Mouse (Mus musculus) testis, postnatal 10 days (tissue): ENCODE measurements at regions not wholly inside any gene's neighbourhood (a gene's known extent, or its start where the extent isn't known, plus 50 kb on each side); places are given as distances from the start of the nearest gene placed in this dataset.
A peak's percentile ranks its signal among the peaks of the same experiment; 100 is the strongest.

Source experiments
- DNase-seq: peaks from one replicate; pipeline ENCODE4 v3.0.0; 2021; ENCODE audit warnings: low spot score

DNA sequence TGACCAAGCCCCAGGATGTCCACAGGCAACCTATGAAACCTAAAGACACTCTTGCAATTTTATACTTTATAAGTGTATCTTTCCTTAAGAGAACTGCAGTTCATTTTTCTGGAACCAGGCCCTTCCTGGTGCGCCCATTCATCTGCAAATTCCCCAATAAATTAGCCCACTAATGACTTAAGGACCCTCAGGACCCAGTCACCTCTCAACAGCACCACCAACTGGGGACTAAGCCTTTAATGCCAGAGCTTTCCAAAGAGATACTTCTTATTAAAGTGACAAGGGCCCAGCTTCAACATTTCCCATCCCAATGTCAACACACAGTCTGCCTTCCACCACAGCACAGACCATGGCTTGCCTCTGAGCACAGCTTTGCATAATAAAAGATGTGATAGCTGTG lies 237.6 kb upstream of the Pabpc6 start:
- DNase-seq = no peak

DNA sequence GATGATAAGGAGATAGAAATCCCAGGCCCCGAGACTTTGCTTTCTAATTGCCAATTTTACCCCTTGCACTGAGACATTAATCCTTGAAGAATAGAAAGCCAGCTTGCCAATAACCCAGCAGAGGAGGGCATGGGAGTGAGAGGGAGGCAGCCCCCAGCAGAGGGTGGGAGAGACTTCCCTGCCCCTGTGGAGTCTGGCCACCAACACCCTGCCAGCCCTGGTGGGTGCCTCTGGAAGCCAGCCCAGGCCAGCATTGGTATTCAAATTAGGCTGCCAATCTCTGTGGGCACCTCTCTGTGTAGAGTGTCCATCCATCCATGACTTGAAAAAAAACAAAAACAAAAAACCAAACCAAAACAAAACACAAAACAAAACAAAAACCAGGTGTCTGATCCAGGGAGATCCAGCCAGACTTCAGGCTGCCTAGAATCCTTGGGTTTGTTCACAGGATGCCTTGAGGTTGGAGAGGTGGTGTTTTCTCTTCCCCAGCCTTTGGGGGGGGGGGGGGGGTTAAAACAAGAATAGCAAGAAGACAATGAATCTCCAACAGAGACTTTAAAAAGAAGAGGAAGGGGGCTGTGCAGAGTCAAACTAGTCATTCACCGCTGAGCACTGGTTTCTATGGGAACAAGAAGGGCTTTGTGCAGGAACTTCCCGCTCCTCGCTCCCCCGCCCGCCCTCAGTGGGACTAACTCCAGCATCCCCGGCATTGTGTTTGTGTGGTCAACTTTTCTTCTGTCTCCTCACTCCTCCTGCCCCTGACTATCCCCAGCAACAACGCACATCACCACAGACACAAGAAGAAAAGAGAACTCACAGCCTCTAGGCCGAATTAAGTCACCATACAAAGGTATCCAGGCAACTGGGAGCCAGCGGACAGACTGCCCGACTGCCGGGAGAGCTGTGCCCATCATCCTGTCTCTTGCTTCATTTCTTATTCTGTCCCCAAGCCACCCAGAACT lies 236.3 kb upstream of the Pabpc6 start:
- peak; percentile 63 for DNase-seq

DNA sequence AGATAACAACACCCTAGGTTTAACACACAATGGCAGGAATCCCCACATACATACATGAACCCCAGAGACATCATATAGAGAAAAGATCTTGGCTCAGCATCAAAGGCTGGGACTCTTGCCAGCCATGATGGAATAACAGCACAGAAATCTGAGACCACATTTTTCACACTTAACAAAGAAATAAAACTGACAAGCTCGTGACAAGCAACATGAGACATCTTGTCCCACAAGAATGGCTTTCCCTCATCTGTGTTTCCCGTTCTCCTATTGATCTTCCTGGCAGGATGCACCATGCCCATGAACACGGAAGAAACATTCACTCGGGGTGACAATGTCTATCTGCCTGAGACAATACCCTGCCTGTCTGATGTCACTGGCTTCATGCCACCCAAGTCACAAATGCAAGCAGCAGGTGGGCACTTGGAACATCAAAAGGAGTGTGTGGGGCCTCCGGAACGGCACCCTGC lies 235.0 kb upstream of the Pabpc6 start:
- DNase-seq = no peak

DNA sequence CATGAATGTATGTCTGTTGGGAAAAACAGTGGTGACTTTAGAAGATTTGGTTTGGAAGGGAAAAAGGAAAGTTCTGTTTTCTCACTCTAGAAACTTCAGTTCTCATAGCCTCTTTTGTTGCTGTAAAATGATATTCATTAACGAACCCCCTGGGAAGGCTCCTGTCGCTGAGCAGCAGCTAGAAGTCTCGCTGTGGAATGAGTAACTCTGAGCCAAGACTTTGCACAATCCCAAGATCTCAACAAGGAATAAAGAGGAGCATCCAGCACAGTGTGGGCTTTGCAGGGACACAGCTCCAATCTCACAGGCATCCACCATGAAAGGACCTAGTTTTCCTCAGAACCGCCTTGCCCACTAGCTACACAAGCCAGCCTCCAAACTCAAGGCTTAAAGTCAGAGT lies 233.8 kb upstream of the Pabpc6 start:
- DNase-seq = no peak

DNA sequence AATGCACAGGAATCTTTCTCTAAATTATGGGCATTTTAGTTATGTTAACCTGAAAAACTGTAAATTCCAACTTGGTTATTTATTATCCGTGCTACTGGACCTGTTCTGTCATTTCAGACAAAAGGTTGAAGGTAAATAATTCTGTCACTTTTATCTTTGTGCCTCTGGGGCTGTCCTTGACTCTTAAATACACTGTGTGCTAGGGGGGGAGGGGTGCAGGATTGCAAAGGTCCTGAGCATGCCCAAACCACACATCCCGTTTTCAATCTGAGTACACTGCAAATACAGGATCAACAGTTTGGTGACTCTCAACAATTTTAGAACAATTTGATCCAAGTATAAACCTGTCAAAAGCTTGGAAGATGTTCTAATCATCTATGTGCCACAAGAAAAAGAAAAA lies 227.4 kb upstream of the Pabpc6 start:
- no peak for DNase-seq

DNA sequence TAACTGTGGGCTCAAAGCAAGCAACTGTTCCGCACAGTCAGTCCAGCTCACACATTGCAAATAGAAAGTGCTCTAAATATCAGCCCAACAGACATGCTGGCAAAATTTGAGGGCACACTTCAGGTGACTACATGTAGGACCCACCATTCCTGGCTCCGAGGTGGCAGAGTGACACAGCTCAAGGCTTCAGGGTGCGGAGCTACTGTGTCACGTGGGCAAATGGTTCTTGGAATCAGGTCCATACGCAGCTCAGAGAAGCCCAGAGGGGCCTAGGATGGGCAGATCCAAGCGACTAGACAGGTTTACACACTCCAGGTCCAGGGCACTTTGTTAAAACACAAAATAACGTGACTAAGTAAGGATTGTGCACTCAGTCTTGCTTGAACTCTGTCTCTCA lies 226.2 kb upstream of the Pabpc6 start:
- DNase-seq = peak; percentile 45

DNA sequence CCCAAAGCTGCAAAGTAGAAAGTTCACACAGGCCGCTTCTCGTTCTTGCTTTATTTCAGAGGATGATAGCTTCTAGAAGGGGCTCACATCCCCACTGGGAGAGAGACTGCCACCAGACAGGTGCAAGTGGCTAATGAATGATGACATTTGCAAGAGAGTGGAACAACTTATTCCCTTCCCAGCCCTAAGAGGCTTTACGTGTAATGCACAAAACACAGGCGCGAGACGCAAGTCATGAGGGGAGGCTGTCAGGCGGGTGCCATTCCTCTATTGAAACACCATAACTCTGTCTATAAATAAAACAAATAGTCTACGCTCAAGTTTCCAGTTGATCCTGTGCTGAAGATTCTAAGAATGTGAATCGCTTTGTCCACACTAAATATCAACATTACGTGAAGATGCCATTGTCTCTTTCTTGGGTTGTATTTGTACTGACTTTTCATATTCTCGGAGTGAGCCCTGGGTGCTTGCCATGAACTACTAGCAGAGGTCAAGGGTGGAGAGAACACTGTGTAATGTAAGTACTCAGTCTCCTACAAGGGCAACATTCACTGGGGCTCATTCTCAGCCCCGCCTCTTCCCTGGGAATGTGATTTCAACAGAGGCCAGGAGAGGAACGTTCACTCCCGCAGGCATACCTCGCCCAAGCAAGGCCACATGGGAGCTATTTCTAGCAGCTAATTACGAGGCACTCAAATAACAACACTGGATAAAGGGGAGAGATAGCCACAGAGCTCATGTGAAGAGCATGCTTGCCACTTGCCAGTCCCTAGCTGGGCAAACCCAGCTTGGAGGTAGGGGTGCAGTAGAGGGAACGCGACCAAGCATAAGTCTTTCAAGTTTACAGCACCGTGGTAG lies 225.5 kb upstream of the Pabpc6 start:
- DNase-seq = peak; percentile 85

DNA sequence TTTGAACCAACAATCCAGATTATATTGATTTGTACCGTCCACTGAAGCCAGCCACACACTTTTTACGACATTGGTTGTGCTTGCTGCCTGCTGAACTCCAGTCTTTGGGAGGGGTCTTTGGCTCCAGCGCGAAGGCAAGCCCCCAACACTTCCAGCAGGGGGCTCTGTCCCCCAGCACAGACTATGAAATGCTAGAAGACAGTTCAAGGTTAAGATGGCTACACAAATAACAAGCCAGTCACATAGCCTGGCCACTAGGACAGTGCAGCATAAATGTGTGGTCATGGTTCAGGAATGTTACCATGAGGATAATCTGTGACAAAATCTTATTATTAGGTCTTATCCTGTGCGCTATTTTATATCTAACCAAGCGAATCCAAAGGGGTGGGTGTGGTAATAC lies 224.4 kb upstream of the Pabpc6 start:
- peak; percentile 60 for DNase-seq

DNA sequence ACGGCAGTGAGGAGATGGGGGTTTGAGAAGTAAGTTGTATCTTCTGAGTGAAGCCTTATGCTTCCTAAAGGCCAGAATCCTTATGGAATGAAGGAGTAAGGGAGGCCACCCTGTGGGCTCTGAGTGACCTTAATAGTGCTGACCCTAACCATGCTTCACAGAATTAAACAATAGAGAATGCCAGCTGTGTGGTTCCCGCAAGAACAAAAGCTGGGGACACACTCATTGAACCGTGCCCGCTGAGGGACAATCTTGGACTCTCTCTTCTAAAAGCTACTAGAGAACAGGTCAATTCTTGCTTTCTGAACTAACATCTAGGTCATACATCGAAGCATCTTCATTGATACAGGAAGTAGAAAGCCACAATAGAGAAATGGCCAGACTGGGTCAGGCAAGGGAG lies 223.3 kb upstream of the Pabpc6 start:
- no peak for DNase-seq

DNA sequence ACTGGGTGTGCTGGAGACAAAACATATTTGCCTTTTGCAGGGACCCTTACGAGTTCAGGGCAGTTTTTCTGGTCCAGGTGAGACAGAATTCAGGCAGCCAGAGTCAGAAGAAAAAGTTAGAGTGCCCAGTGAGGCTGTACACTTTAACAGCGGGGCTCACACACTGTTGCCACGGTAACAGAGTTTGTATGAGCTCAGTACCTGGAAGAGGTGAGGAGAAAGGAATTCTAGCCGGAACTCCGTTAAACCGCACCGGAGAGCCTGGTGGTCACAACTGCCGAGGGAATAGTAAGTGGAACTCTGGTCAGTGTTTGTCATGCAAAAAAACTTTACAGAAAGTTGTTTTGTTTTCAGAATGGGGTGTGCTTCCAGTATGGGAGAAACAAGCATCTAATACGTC lies 222.6 kb upstream of the Pabpc6 start:
- DNase-seq = no peak

DNA sequence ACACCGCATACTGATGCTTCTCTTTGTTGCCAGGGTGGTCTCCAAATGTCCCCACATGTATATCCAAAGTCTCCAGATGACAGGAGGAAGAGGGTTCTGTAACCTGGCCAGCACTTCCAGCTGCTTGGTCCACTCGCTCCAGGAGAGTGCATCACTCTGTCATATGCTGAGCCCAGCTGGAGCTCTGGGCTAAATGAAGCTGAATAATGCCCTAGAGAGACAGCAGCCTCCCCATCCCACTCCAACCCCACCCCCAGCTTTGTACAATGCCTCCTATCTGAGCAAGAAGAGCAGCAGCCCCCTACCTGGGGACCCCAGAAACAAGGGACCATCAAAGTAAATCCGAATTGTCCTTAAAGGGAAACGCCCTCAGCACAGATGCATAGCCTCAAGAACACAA lies 219.0 kb upstream of the Pabpc6 start:
- DNase-seq = no peak

DNA sequence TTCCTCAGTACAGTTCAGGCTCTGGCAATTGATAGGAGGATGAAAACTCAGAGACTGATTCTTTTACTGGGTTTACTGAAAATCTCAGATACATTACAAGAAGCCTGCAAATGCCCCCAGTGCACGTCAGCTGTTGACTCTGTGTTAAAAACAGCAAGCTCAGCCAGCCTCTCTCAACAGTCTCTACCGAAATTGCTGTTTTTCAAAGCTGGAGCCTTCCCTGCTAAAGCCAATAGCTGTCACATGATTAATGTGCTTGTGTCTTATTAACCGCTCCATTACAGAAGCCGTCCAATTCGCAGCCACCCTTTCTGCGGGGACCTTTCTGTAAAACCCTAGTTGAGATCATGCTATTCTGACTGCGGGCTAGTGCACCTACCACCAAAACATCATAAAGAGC lies 215.6 kb upstream of the Pabpc6 start:
- no peak for DNase-seq

DNA sequence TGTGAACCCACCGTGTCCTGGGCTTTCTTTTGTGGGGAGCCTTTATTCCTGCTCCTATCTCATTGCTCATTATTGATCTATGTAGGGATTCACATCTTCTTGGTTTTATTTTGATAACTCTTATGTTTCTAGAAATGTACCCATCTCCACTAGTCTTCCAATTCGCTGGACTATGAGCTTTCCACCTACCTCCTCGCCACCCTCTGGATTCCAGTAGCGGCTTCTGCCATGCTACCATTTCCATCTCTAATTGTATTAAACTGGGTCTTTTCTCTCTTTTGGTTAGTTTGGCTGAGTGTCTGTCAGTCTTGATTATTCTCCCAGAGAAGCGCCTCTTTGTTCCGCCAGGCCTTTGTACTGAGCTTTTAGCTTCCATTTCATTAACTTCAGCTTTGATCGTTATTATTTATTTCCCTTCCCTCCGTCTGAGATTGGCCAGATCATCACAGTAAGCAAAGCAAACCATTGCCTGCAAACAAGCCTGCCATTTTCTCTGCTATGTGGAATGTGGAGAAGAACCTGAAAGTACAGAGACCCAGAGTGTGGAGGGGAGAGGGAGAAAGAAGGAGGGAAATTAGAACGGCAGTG lies 213.2 kb upstream of the Pabpc6 start:
- DNase-seq = no peak

DNA sequence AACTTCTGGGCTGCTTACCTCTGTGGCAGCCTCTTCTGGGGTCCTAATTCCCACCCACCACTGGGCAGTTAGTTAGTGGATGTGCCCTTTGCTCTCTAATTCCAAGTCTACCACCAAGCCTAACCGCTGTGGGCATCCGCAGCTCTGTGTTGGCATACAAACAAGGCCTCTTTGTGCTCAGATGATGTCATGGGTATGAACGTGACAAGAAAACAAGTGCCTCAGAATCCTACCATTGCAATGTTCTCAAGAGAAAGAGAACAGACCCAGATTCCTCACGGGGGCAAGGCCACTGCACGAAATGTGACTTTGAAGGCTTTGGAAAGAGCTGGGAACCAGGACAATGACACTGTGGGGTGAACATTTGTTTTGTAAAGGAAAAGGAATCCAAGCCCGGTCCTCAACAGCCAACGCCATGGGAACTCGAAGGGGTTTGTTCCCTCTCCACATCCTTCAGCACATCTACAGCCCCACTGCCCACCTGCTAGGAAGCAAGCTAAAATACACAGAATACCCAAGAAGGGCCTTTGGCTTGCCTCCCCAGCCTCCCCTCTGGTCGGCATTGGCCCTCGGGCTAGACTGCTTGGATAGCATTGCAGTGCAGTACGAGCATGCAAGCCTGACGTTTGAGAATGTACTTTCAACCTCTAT lies 210.2 kb upstream of the Pabpc6 start:
- DNase-seq = no peak

DNA sequence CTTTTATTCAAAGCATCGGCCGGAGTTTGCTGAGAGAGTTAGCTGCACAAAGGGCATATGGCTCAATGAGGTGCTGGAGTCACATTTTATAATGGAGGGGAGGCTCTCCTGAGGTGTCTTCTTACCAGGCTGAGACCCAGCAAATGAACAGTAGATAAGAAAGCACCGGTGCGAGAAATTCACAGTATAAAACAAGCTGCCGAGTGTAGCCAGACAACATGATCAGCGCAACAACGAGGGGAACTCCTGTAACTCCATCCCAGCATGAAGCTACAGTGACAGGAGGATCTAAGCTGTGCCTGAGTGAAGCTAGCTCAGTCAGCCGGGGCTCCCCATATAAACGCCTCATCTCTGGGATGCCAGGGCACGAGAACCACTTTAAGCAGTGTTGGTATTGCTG lies 204.2 kb upstream of the Pabpc6 start:
- DNase-seq = no peak

DNA sequence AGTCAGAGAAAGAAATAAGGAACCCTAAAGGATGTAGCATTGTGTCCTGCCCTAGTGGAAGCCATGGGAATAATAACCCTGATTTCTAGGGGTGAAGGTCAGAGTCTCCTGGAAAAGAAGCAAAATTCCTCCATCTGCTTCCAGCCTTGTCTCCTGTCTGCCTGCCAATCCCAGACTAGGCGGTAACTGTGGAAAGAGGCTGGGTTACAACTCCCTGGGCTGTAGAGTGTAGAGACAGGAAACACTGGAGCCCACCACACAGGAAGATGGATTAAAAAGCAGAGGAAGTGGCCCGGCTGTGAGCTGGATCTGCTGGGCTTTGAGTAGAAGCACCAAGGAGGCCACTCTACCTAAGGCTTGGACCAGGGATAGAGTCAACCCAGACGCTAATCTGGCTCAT lies 200.7 kb upstream of the Pabpc6 start:
- DNase-seq = no peak

DNA sequence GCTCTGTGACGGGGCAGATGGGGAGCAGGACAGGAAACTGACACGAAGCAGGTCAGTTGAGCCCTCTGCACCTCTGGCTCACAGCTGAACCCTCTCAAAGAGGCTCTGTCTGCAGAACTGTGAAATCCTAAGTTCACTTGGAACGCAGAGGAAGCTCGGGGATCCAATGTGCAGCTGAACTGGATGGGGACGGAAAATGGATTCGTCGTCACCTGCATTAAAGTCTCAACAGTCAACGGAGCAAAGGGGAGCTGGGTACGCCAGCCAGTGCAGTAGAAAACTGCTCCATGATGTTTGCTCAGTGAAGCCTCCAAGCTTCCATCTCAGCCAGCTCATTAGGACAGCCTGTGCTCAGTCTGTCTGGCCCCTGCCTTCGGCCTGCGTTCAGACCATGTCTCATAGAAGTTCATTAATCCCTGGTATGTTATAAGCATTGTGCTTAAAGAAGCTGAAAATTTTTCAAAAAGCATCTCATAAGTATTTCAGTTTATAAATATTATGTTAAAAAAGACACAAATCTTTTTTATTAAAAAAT lies 199.3 kb upstream of the Pabpc6 start:
- no peak for DNase-seq

DNA sequence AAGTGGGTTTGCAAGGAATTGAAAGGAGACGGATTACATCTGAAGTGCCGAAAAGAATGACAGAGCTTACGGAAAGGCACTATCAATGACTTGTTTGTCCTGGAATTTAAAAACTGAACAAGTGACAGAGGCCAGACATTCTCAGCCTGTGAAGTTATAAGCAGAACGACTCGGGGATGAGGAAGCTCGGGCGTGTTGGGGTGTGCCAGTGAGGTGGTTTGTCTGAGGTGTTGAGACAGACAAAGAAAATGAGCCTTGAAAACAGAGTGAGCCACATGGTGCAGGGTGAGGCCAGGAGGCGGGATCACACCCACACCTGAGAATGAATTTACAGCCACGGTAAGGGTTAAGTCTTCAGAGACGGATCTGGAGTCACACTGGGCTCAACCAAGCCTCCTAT lies 194.7 kb upstream of the Pabpc6 start:
- no peak for DNase-seq

DNA sequence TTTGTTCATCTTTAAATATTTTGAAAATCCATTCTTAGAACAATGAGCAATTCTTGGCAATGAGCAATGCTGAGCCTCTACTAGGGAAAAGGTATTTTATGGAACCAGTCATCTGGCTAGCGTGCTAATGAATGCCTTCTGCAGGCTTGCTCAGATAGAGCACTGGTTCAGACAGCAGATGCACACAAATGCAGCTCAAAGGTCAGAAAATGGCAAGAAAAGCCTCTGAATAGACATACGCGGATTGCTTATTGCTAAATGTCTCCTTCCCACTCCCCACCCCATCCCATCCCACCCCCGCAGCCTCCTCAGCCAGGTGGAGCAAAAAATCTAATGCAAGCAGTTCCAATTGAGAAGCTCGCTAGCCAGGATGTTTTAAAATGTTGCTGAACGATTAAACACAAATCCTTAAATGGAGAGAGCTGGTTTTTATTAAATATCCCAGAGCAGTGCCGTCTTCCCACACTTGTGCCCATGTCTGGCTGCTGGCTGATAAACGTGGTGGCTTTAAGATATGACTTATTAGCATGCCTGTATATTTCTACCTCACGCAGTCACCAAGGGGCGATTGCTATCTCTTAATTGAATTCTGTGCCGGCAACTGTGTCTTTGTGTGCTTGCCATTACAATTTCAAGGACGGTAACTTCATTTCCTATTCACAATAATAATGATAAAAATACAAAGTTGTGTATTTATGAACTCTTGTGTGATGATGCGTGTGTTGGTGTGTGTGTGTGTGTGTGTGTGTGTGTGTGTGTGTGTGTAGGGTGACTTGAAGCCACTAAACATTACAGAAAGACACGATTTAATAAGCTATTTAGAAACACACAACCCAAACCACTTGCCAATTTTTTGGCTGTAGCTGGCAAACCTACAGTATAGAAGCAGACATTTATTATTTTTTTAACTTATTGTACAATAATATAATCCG lies 192.7 kb upstream of the Pabpc6 start:
- no peak for DNase-seq

DNA sequence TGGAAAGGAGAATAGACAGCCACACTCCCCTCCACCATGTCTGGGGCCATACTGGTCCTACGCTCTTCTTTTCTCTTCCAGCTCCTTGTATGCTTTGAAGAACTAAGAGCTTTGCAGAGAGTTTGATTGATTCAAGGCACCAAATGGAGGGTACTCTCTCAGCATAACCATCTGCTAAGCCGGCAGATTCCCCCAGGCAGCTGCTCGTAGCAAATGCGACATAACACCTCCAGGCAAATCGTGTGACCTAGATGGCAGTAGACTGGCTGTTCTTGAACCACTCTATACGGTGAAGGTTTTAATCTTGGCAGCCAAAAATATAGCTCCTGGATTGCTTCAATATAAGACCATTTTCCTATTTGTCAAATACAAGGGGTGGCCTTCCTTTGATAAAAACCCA lies 191.8 kb upstream of the Pabpc6 start:
- no peak for DNase-seq
